Mouse (Mus musculus) cortical plate, adult 2 months (tissue): ENCODE results near the gene Jagn1.

Source experiments
- CTCF ChIP-seq: fragments of 200-500 bp; IDR thresholded peaks from 2 replicates; pipeline ENCODE4 v1.5.1; 2011; ENCODE audit warnings: mild to moderate bottlenecking, control low read depth, low read length; ENCODE audit not compliant: insufficient read depth; ENCODE audit errors: extremely low read depth
- POLR2A ChIP-seq: fragments of 200-500 bp; IDR thresholded peaks from 2 replicates; pipeline ENCODE4 v1.6.1; 2011; ENCODE audit warnings: mild to moderate bottlenecking, low read length, control low read depth; ENCODE audit not compliant: insufficient read depth; ENCODE audit errors: extremely low read depth

GRCm38 (mm10) chr6:113429965-113430364 is 12.4 kb upstream of the Jagn1 start:
- TF ChIP-seq POLR2A (no peak), CTCF (no peak)
